Mouse (Mus musculus) left cerebral cortex, adult 9 months (tissue): ENCODE results near the gene Hoxd11.

Experiments used
- DNase-seq, 2 experiments: peaks; one replicate each; pipeline ENCODE4 v3.0.0; 2022; ENCODE audit warnings: low spot score in 2 of 2

Hoxd11 gene

GRCm38 (mm10) chr2:74708676-74709075 lies 29.3 kb downstream of the Hoxd11 start:
- no peak for DNase-seq

GRCm38 (mm10) chr2:74709465-74710419 lies 30.4 kb downstream of the Hoxd11 start:
- DNase-seq: no peak

DNA sequence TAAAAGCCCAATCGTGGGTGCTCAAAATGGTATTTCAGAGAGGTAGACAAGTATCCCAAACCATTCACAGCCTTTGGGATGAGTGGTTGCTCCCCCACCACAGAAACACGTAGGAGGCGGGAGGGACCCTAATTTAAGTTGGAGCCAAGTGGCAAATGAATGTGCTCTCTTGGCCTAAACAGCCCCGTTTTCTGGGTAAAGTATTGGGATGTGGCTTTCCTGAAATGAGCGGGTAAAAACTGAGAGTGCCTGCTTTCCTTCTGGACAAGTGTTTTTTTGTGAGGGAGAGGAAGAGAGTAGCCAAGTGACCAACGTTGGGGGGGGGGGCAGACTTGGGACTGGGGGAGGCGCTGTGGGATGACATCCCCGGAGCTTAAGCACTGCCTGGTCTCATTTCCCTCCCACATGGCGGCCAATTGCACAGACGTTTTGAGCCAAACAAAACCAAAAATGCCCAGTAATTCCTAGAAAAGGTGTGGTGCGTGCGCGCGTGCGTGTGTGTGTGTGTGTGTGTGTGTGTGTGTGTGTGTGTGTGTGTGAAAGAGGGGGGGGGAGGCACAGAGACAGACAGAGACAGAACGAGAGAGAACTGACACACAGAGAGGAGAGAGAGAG lies 31.7 kb downstream of the Hoxd11 start:
- no peak for DNase-seq

- no peak for DNase-seq
Observed at GRCm38 (mm10) chr2:74711721-74712621, 32.6 kb downstream of the Hoxd11 start, which contains the start of the genes Hoxd3 and Hoxd4. Gene Hoxd3 (plus strand): TSS chr2:74711927. Gene Hoxd4 (plus strand): TSS chr2:74711929.

DNA sequence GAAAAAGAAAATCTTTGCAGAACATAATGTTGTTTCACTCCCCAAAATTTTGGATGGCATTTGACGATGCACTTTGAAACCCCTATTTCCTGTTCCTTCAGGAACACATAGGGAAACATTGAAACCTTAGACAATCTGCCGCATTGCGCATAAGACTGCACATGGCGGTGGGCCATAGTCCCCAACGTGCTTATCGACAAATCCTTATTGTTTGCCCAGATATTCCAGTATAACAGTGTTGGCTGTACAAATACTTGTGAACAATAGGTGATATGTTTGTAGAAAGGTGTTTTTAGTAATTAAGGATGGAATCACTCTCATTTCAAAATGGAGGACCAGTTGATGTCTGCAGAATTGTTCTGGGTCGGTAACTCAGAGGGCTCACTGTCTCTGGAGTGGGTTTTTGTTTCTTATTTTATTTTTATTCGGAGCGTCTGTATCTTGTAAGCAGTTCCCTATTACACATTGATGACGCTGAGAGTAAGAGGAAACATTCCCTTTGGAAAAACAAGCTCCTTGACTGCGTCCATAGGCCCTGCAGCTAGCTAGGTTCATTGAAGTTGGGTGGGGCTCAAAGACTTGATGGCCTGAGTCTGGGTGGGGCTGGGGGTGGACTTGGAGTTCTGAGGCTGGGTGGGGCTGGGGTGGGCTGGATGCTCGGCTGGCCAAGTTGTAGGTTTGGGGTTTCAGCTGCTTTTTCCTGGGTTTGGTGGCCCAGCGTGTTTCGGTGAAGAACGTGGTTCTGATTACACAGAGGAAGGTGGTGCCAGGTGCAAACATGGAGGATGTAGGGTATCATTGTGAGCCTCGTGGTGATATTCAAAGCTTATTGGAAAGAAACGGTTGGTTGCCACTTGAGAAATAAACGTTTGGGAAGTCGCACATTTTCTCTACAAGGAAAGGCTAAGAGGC lies 34.1 kb downstream of the Hoxd11 start:
- no peak for DNase-seq

GRCm38 (mm10) chr2:74714156-74714789 lies 34.9 kb downstream of the Hoxd11 start:
- no peak for DNase-seq

GRCm38 (mm10) chr2:74714881-74715280 lies 35.5 kb downstream of the Hoxd11 start:
- no peak for DNase-seq

DNA sequence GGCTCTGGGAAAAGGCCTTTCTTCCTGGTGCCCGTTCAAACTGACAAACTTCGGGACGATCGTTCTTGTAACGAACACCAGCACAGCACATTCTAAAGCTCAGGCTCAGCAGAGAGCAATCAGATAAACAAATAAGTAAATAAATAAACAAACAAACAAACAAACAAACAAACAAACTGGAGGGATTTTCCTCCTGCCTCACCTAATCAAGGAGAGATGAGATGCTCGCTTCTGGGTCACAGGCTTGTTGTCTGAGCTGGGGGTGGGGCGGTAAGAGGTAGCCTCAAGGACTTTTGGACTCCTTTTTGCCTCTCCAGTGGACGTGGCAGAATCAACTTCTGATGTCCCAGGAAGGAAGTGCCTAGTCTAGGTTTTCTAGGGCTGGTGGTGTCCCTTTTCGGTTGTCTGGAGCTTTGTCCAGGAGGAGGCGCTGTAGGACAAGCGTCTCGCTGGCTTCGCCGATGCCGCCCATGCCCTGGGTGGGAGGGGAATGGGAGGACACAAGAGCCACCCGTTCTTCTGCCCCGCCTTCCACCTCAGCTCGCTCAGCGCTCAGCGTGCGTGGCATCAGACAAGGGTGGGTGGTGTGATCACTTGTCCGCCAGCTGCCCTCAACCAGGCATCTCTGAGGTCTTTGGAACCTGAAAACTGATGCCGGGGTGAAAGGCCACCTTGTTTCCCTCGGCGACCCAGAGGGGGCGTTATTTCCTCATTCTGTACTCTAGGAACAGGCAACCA lies 36.3 kb downstream of the Hoxd11 start:
- DNase-seq: peak in 1 of 2 experiments; percentile 69

DNA sequence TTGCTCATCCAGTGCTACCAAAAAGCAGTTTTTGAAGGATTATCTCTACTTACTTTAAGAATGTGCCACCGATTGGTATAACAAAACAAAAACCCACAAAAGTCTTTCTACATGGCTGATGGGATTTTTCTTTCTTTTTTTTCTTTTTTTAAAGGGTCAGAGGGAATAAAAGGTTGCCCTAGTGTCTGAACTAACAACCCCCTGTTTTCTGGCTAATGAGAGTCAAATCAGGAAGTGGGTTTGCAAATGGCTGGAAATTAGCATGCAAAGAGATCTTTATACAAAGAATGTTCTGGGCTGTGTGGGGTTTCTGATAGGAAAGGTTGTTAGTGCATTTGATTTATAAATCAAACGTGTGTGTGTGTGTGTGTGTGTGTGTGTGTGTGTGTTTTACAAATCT lies 41.0 kb downstream of the Hoxd11 start:
- no peak for DNase-seq

DNA sequence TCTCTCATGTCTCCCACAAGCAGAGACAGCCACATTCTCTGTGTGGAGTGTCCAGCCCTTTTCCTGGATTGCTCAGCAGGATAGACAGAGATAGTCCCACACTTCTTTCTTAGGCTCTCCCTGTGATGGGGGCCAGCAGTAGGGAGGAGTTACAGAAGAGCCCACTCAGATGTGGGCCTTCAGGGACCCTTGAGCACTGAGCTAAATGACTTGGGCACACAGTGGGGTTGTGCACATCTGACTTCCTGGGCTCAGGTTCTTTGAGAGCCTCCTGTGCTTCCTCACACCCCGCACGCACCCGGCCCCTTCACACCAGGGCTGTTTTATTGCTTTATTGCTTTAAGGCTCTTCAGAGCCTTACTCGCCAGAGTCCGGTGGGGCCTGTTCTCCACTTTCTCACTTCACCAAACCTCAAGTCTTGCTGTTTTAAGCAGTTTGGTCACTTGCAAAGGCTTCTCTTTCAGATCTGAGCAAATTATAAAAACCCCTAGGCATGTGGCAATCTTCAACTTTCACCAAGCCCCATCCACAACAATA lies 41.7 kb downstream of the Hoxd11 start:
- no peak for DNase-seq

- DNase-seq: no peak
Observed at GRCm38 (mm10) chr2:74721882-74722281, 42.5 kb downstream of the Hoxd11 start.

GRCm38 (mm10) chr2:74722949-74723348 lies 43.6 kb downstream of the Hoxd11 start:
- no peak for DNase-seq

GRCm38 (mm10) chr2:74724244-74725015 lies 45.1 kb downstream of the Hoxd11 start:
- no peak for DNase-seq

- no peak for DNase-seq
Observed at GRCm38 (mm10) chr2:74725171-74725570, 45.8 kb downstream of the Hoxd11 start.

- no peak for DNase-seq
Observed at GRCm38 (mm10) chr2:74726551-74726950, 47.2 kb downstream of the Hoxd11 start, which contains the start of gene Gm28230. Gene Gm28230 (plus strand): TSS chr2:74726728.

- DNase-seq: no peak
Observed at GRCm38 (mm10) chr2:74726973-74727639, 47.7 kb downstream of the Hoxd11 start.

GRCm38 (mm10) chr2:74727640-74728302 lies 48.4 kb downstream of the Hoxd11 start:
- DNase-seq: no peak
